In the genomic region with DNA sequence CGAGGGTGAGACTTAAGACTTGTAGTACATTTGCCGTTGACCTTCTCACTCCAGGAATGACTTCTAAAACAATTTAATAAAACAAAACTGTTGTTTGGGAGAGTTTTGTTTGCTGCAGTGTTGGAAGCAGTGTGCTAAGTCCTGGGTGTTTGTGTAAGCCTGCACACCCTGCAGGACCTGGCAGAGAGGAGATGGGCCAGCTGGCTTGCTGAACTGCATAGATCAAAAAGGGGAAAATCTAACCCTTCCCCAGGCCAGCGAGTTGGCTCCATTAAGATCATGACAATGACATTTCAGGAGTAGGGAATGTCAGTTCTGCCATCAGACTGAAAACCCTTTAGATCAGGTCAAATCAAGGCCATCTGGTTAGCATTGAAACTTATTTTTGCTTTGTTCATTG, we compare ENCODE assay signal across 13 mouse cellular contexts.
"Had no signal": no experiment of that assay in that cellular context is flagged by ENCODE, and none has a peak within 500 bp of the region (broad histone marks: within the 10 kb centered on the region; RNA-seq: fewer than 3 reads in every experiment).

No protein-coding gene starts in this region.

- H3K4me2 ChIP-seq: limb, embryonic 15.5 days; liver, embryonic 12.5 days; lung, embryonic 14.5 days; midbrain, embryonic 15.5 days; neural tube, embryonic 13.5 days had no signal

- H3K9me3 ChIP-seq: limb, embryonic 15.5 days; liver, embryonic 12.5 days; midbrain, embryonic 10.5 days; midbrain, embryonic 15.5 days; neural tube, embryonic 13.5 days had no signal

- DNase-seq: kidney, postnatal 10 days; layer of hippocampus, postnatal 36 days; lung, embryonic 14.5 days; lung, postnatal 10 days; lung, postnatal 4 days; right cerebral cortex, adult 18-20 months; right cerebral cortex, postnatal 25 days; thymus, postnatal 4 days had no signal

- H3K27me3 ChIP-seq: limb, embryonic 15.5 days; liver, embryonic 12.5 days; midbrain, embryonic 15.5 days; neural tube, embryonic 13.5 days had no signal

- H3K9ac ChIP-seq: limb, embryonic 15.5 days; liver, embryonic 12.5 days; lung, embryonic 14.5 days; midbrain, embryonic 15.5 days; neural tube, embryonic 13.5 days had no signal

- H3K4me3 ChIP-seq: limb, embryonic 15.5 days; liver, embryonic 12.5 days; midbrain, embryonic 10.5 days; midbrain, embryonic 15.5 days; neural tube, embryonic 13.5 days had no signal

- ATAC-seq: liver, embryonic 12.5 days; midbrain, embryonic 15.5 days had no signal

- H3K27ac ChIP-seq: liver, embryonic 12.5 days; midbrain, embryonic 10.5 days; midbrain, embryonic 15.5 days had no signal

- H3K4me1 ChIP-seq: midbrain, embryonic 15.5 days had no signal
